Mouse (Mus musculus): Measurements from ENCODE around the gene Pnldc1.

Pnldc1 gene

DNA sequence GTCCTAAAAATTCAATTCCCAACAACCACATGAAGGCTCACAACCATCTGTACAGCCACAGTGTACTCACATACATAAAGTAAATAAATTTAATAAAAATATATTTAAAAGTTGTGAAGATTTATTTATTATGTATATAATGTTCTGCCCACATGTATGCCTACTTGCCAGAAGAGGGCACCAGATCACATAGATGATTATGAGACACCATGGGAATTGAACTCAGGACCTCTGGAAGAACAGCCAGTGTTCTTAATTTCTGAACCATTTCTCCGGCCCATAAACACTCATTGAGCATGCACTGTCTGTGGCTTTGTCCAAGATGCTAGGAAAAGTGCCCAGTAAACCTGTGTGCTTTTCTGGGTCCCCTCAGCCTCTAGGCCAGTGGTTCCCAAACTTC, 28.8 kb downstream of the Pnldc1 start:
- ChIA-PET POLR2A (no interaction called here), CTCF (interaction anchor here in 3 of 4 experiments (0.5 to 2.3 kb wide), 4 partner anchors 12 to 59 kb away, joined by 5 to 12 read pairs (median 6); partner anchors contain the start of genes Acat3 (in 1 of the 3) and Pnldc1 (in 1 of the 3))

GRCm38 (mm10) chr17:12880178-12880577, 29.9 kb downstream of the Pnldc1 start:
- ChIA-PET POLR2A (interaction anchor here in 2 of 4 experiments (0.7 to 1.1 kb wide), 5 partner anchors 9 to 111 kb away, joined by 3 to 4 read pairs (median 3); partner anchors contain the start of genes Mrpl18 (in 1 of the 2) and Tcp1 (in 1 of the 2)), CTCF (interaction anchor here (0.5 to 2.3 kb wide), 18 partner anchors 9 to 789 kb away, joined by 3 to 12 read pairs (median 4); partner anchors contain the start of genes Pnldc1 (in 2 of the 4), Acat2 (in 1 of the 4), Mrpl18 (in 1 of the 4) and Tcp1 (in 1 of the 4))

DNA sequence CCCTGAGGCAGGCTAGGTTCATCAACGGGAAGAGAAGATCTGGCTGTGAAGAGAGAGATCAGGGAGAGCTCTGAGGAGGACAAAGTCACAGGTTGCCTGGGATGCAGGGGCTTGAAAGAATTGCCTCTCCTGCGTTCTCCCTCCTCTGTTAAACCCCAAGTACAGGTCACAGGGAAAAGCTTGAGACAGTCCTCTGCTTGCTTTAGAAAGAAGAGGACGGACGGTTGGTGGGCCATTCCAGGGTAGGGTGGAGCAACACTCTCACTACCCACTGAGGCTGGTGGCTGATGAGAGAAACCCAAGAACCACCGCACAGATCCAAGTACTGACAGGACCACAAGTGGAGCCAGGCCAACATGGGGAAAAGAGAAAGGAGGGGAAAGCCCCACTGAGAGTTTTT, 34.3 kb downstream of the Pnldc1 start, which contains the start of gene Mrgprh:
Gene Mrgprh, plus strand, starts transcription at position 301 of the 400 bp plus-strand sequence.
- ChIA-PET POLR2A (no interaction called here), CTCF (no interaction called here)

GRCm38 (mm10) chr17:12872275-12873028, 37.6 kb downstream of the Pnldc1 start:
- POLR2A ChIA-PET: no interaction called here
- CTCF ChIA-PET: interaction anchor here in 1 of 4 experiments (0.6 kb wide), 1 partner anchor 13 kb away, joined by 5 read pairs; no protein-coding TSS in a partner anchor

- CTCF ChIA-PET: interaction anchor here in 3 of 4 experiments (0.6 to 2.8 kb wide), 7 partner anchors 11 to 482 kb away, joined by 3 to 12 read pairs (median 3); no protein-coding TSS in a partner anchor
- POLR2A ChIA-PET: interaction anchor here in 1 of 4 experiments (1.0 to 1.4 kb wide), 2 partner anchors 15 to 121 kb away, joined by 3 to 4 read pairs; no protein-coding TSS in a partner anchor
Observed at GRCm38 (mm10) chr17:12868640-12869039, 41.4 kb downstream of the Pnldc1 start.

DNA sequence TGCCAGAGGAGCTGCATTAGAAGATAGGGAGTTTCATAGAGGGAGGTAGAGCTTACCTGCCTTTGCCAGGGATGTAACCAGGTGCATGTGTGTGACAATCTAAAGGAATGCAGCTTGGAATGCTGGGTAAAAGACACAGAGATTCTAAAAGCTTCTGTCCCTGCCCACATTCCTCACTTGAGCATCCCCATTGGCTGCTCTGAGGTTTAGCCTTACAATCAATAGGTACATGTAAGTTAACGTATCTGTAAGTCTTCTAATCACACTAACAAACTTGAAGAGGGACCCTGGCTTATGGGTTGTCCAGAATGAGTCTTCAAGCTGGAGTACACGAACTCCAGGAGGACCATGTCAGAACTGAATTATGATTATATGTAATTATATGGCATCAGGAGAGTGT, 42.0 kb downstream of the Pnldc1 start, which contains the start of gene Mas1:
Gene Mas1, minus strand, starts transcription at position 101 of the 400 bp plus-strand sequence.
- CTCF ChIA-PET: interaction anchor here in 2 of 4 experiments (0.6 to 1.0 kb wide), 3 partner anchors 10 to 482 kb away, joined by 3 to 5 read pairs (median 3); no protein-coding TSS in a partner anchor
- POLR2A ChIA-PET: interaction anchor here in 1 of 4 experiments (1.0 to 1.4 kb wide), 2 partner anchors 14 to 121 kb away, joined by 3 to 4 read pairs; no protein-coding TSS in a partner anchor

DNA sequence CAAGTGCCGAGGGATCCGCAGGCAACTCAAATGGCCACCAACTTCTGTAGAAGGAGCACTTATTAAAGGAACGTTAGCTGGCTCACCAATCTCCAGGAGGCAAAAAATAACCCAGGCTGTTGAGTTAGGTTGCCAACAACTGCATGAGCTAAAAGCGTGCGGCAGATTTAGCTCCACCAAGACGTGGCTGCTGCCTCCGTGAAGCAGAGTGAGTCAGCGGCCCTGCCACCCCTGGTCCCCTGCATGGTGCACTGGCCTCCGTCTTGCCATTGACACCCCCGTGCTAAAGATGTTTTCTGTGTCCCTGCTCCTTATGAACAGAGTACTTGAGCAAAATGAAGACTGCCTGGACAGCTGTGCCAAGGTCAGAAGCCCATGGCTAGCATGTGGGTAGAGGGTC, 43.2 kb downstream of the Pnldc1 start:
- CTCF ChIA-PET: interaction anchor here in 3 of 4 experiments (0.6 to 1.4 kb wide), 3 partner anchors 13 to 589 kb away, joined by 3 to 4 read pairs (median 4); no protein-coding TSS in a partner anchor
- POLR2A ChIA-PET: interaction anchor here in 1 of 4 experiments (0.6 kb wide), 1 partner anchor 815 kb away, joined by 3 read pairs; no protein-coding TSS in a partner anchor

- CTCF ChIA-PET: interaction anchor here in 1 of 4 experiments (1.4 kb wide), 1 partner anchor 15 kb away, joined by 4 read pairs; no protein-coding TSS in a partner anchor
- POLR2A ChIA-PET: interaction anchor here in 1 of 4 experiments (0.8 kb wide), 1 partner anchor 82 kb away, joined by 3 read pairs; no protein-coding TSS in a partner anchor
Observed at GRCm38 (mm10) chr17:12865407-12865806, 44.6 kb downstream of the Pnldc1 start.

- ChIA-PET POLR2A (no interaction called here), CTCF (interaction anchor here in 1 of 4 experiments (1.4 kb wide), 1 partner anchor 16 kb away, joined by 3 read pairs; no protein-coding TSS in a partner anchor)
Observed at GRCm38 (mm10) chr17:12864111-12864510, 45.9 kb downstream of the Pnldc1 start.

- CTCF ChIA-PET: interaction anchor here in 3 of 4 experiments (0.7 to 2.0 kb wide), 4 partner anchors 19 to 199 kb away, joined by 3 to 6 read pairs (median 6); no protein-coding TSS in a partner anchor
- POLR2A ChIA-PET: no interaction called here
Observed at GRCm38 (mm10) chr17:12859006-12859520, 51.0 kb downstream of the Pnldc1 start.

- POLR2A ChIA-PET: interaction anchor here in 1 of 4 experiments (1.0 kb wide), 2 partner anchors 19 to 24 kb away, joined by 3 read pairs; no protein-coding TSS in a partner anchor
- CTCF ChIA-PET: interaction anchor here in 3 of 4 experiments (0.5 to 2.0 kb wide), 16 partner anchors 9 to 886 kb away, joined by 3 to 16 read pairs (median 4); partner anchors contain the start of genes Acat2 (in 1 of the 3) and Mas1 (in 1 of the 3)
Observed at GRCm38 (mm10) chr17:12858072-12858471, 52.0 kb downstream of the Pnldc1 start.

GRCm38 (mm10) chr17:12857395-12857794, 52.6 kb downstream of the Pnldc1 start:
- POLR2A ChIA-PET: interaction anchor here in 1 of 4 experiments (1.0 kb wide), 2 partner anchors 19 to 25 kb away, joined by 3 read pairs; no protein-coding TSS in a partner anchor
- CTCF ChIA-PET: interaction anchor here in 3 of 4 experiments (0.5 to 2.0 kb wide), 12 partner anchors 8 to 197 kb away, joined by 3 to 6 read pairs (median 4); partner anchors contain the start of gene Acat2 (in 1 of the 3)

- CTCF ChIA-PET: no interaction called here
- POLR2A ChIA-PET: interaction anchor here in 1 of 4 experiments (0.8 kb wide), 2 partner anchors 8 to 14 kb away, joined by 4 read pairs; partner anchors contain the start of gene Mas1
Observed at GRCm38 (mm10) chr17:12854386-12854785, 55.6 kb downstream of the Pnldc1 start.

DNA sequence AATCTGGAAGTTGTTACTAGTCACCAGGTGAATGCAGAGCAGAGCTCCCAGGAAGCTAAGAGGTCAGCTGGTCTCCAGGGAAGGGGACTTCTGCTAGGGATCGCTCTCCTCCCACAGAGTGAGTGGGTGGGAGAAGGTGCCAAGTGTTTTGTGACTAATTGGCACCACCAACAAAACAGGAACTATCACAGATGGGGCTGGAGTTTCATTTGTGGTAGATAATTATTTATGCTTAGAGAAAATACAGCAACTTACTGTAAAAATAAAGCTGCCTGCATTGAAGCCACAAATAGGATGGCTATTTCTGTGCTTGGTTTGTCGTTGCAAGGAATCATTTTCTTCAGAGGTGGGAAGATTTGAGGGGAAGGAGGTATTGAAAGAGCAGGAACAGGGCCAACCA, 56.2 kb downstream of the Pnldc1 start:
- ChIA-PET CTCF (no interaction called here), POLR2A (interaction anchor here in 2 of 4 experiments (0.8 to 1.2 kb wide), 2 partner anchors 14 to 62 kb away, joined by 3 to 4 read pairs; partner anchors contain the start of genes Mas1 (in 1 of the 2) and Mrpl18 (in 1 of the 2))

DNA sequence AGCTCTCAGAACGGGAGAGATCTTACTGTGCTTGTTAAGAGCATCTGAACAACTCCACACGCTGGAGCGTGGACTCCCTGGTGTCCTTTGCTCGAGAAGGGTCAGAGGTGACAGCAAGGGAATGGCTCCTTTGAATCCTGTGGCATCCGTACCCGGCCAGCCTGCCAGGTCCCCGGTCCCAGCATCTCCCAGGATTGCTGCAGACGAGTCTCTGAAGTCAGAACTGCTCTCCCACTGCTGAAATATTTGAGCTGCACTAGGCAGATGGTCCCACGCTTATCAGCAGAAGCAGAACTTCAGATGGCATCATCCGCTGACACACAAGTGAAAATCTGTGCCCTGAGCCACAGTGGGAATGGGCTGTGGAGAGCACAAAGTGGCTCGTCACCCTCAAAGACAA, 58.3 kb downstream of the Pnldc1 start:
- POLR2A ChIA-PET: no interaction called here
- CTCF ChIA-PET: no interaction called here

DNA sequence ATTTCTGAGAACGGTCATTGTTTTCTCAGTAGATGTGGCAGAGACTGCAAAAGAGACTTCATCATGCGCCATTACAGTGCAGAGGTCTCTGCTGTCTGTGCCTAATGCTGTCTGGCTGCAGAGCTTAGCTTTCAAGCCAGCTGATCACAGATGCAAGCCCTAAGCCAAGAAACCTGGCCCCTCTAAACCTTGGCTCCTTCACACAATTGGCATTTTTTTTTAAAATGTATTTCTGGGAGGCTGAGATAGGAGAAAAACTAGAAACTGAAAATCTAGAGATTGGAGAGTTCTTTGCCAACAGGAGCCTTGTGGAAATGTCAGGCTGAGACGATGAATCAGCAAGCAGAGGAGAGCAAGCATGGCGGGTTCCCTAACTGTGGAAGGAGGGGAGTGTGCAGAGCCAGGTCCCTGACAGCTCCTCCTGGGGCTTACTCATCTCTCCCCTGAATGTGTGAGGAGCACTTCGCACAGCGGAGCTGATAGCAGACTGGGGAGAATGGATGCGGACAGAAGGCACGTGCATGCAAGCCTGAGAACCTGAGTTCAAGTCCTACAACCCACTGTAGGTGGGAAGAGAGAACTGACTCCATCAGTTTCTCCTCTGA, 60.1 kb downstream of the Pnldc1 start:
- ChIA-PET POLR2A (no interaction called here), CTCF (interaction anchor here in 2 of 4 experiments (0.6 to 1.7 kb wide), 3 partner anchors 8 to 30 kb away, joined by 3 to 4 read pairs (median 3); no protein-coding TSS in a partner anchor)

DNA sequence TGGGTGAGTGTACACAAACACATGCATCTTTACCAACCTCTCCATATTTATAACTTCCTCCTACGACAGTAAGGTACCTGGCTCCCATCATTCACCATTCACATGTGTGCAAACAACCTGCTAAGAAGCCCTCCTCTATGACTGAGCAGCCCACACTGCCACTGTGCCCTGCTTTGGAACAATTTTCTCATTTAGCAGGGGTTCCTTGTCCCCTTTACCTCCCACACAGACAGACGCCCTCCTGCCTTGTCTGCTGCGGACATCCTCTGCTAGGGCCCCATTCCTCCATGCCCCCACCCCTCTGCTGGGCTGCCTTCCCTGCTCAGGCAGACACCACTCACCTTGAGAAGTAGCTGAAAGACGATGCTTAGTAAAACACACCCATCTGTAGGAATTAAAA, 62.3 kb downstream of the Pnldc1 start:
- CTCF ChIA-PET: interaction anchor here in 1 of 4 experiments (1.8 kb wide), 1 partner anchor 10 kb away, joined by 5 read pairs; no protein-coding TSS in a partner anchor
- POLR2A ChIA-PET: interaction anchor here in 1 of 4 experiments (1.4 kb wide), 1 partner anchor 15 kb away, joined by 5 read pairs; no protein-coding TSS in a partner anchor

DNA sequence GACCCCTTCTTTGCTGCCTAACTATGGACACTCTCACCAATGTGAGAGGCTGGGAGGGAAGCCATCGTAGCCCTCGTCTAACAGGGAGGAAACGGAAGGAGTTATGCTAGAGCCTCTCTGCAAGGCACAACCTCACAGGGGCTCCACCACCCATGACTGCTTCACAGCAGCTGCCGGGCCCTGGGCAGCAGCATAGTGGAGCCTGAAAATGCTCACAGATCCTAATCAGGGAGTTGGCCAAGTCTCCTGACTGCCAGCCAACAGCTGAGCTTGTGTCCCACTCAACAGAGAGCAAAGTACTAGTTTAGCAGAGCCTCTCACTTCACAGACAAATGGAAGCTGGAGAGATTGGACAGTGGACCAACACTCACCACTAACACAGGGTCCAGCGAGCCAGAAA, 63.6 kb downstream of the Pnldc1 start:
- ChIA-PET CTCF (interaction anchor here in 1 of 4 experiments (1.2 kb wide), 1 partner anchor 12 kb away, joined by 4 read pairs; no protein-coding TSS in a partner anchor), POLR2A (interaction anchor here in 1 of 4 experiments (0.6 kb wide), 1 partner anchor 8 kb away, joined by 4 read pairs; no protein-coding TSS in a partner anchor)

Measured in embryonic stem cell, embryonic (primary cell).